Mouse (Mus musculus): Measurements from ENCODE around the gene Tmsb4x.

Gene Tmsb4x

GRCm38 (mm10) chrX:167179961-167180642, 29.0 kb downstream of the Tmsb4x start:
- no peak for DNase-seq

GRCm38 (mm10) chrX:167179549-167179948, 29.6 kb downstream of the Tmsb4x start:
- no peak for DNase-seq

GRCm38 (mm10) chrX:167175319-167175718, 33.8 kb downstream of the Tmsb4x start:
- no peak for DNase-seq

GRCm38 (mm10) chrX:167174311-167174710, 34.8 kb downstream of the Tmsb4x start:
- DNase-seq, result no peak

GRCm38 (mm10) chrX:167172256-167172655, 36.9 kb downstream of the Tmsb4x start:
- DNase-seq, result no peak

- DNase-seq, result no peak
Measured at GRCm38 (mm10) chrX:167171281-167171680, 37.8 kb downstream of the Tmsb4x start.

GRCm38 (mm10) chrX:167167282-167167681, 41.8 kb downstream of the Tmsb4x start:
- no peak for DNase-seq

GRCm38 (mm10) chrX:167166051-167166450, 43.1 kb downstream of the Tmsb4x start:
- no peak for DNase-seq

- no peak for DNase-seq
Measured at GRCm38 (mm10) chrX:167157691-167158090, 51.4 kb downstream of the Tmsb4x start.

All from cerebellum, adult 9-11 months (tissue).